32 mouse cellular contexts compared by ENCODE assay signal in genomic region chr8:124575811-124576210, GRCm38 (mm10). TPM values are rescaled to one million over a fixed set of nuclear protein-coding genes. Genes with fewer than 3 reads are reported as not detected.
DNase-seq lines count a peak whose midpoint lies in the region; ATAC-seq and TF ChIP-seq lines count a peak whose summit lies in the region.
"Had no signal": no experiment of that assay in that cellular context is flagged by ENCODE, and none has a peak within 500 bp of the region (broad histone marks: within the 10 kb centered on the region; RNA-seq: fewer than 3 reads in every experiment).

TSS of gene Capn9 (plus strand) at chr8:124576111.

- no peak within 1 kb of the TSS for H3K9ac ChIP-seq in lung, embryonic 14.5 days
- H3K9ac ChIP-seq in lung, postnatal 0 days (replicated peaks; ENCODE audit: low read depth): no peak within 1 kb of the TSS
- no peak within 1 kb of the TSS for H3K9ac ChIP-seq in stomach, embryonic 16.5 days (ENCODE audit: low read length)
- no peak within 1 kb of the TSS for H3K9ac ChIP-seq in forebrain, embryonic 13.5 days
- H3K9ac ChIP-seq: embryonic facial prominence, embryonic 13.5 days; forebrain, embryonic 12.5 days; heart, embryonic 13.5 days; hindbrain, embryonic 14.5 days had no signal

- H3K4me1 ChIP-seq in lung, embryonic 14.5 days (ENCODE audit: insufficient read depth): peaks cover 5% of the 10 kb centered on the region; the same call in 1 of the 2 replicates
- H3K4me1 ChIP-seq in lung, postnatal 0 days (ENCODE audit: insufficient read depth, low read depth, low read length): no peaks in the 10 kb centered on the region
- H3K4me1 ChIP-seq in small intestine, adult 2 months (ENCODE audit: control insufficient read depth, insufficient read depth, insufficient read length, low read length): peaks cover 16% of the 10 kb centered on the region
- H3K4me1 ChIP-seq in stomach, embryonic 16.5 days (ENCODE audit: control insufficient read depth, insufficient read depth, low read length): 0 out of 2 replicates have a peak, but pooled peaks cover 5% of the 10 kb centered on the region
- no peaks in the 10 kb centered on the region for H3K4me1 ChIP-seq in forebrain, embryonic 13.5 days

- no peaks in the 10 kb centered on the region for H3K36me3 ChIP-seq in lung, embryonic 14.5 days (ENCODE audit: insufficient read depth)
- no peaks in the 10 kb centered on the region for H3K36me3 ChIP-seq in lung, postnatal 0 days (ENCODE audit: insufficient read depth, low read length)
- no peaks in the 10 kb centered on the region for H3K36me3 ChIP-seq in small intestine, adult 2 months (ENCODE audit: control insufficient read depth, insufficient read depth, low read length)
- H3K36me3 ChIP-seq in stomach, embryonic 16.5 days (ENCODE audit: control insufficient read depth, insufficient read depth, low read length): no peaks in the 10 kb centered on the region
- no peaks in the 10 kb centered on the region for H3K36me3 ChIP-seq in forebrain, embryonic 13.5 days (ENCODE audit: poor library complexity, severe bottlenecking)
- H3K36me3 ChIP-seq: embryonic facial prominence, embryonic 10.5 days; embryonic facial prominence, embryonic 13.5 days; forebrain, embryonic 12.5 days; heart, embryonic 10.5 days; heart, embryonic 13.5 days had no signal

- no peak for ATAC-seq in lung, embryonic 14.5 days (ENCODE audit: insufficient read depth)
- ATAC-seq in lung, postnatal 0 days: no peak
- no peak for ATAC-seq in stomach, embryonic 16.5 days (ENCODE audit: insufficient read depth, low FRiP score)
- ATAC-seq in forebrain, embryonic 13.5 days: no peak
- ATAC-seq: CD4-positive, CD25-positive, alpha-beta regulatory T cell, adult 4 months; forebrain, embryonic 16.5 days had no signal

- TF ChIP-seq CTCF in lung, embryonic 14.5 days (IDR thresholded peaks at IDR 0.05; ENCODE audit: low read depth): no peak
- TF ChIP-seq CTCF in lung, postnatal 0 days (IDR thresholded peaks at IDR 0.05): no peak
- TF ChIP-seq CTCF in small intestine, adult 2 months (IDR thresholded peaks at IDR 0.05; ENCODE audit: extremely low read depth, insufficient read length, insufficient replicate concordance, low read depth, low read length): no peak

- intact Hi-C loops in left cerebral cortex, postnatal 4 days (cut with DNase I): no loop called here

- H3K27ac ChIP-seq in lung, embryonic 14.5 days (ENCODE audit: low read depth): peak within 1 kb of the TSS; percentile 74
- no peak within 1 kb of the TSS for H3K27ac ChIP-seq in lung, postnatal 0 days (ENCODE audit: low read length)
- peak within 1 kb of the TSS; percentile 52 for H3K27ac ChIP-seq in small intestine, adult 2 months (ENCODE audit: insufficient read depth, low read depth, low read length)
- peak within 1 kb of the TSS; percentile 27; the same call in 1 of the 2 replicates for H3K27ac ChIP-seq in stomach, embryonic 16.5 days (ENCODE audit: low read length)
- H3K27ac ChIP-seq in forebrain, embryonic 13.5 days: no peak within 1 kb of the TSS
- H3K27ac ChIP-seq: embryonic facial prominence, embryonic 10.5 days; embryonic facial prominence, embryonic 13.5 days; forebrain, embryonic 12.5 days; heart, adult 2 months; heart, embryonic 10.5 days; heart, embryonic 13.5 days; hindbrain, embryonic 14.5 days had no signal

- no peak for DNase-seq in lung, embryonic 14.5 days
- no peak for DNase-seq in lung, postnatal 0 days (ENCODE audit: low spot score)
- no peak for DNase-seq in left cerebral cortex, postnatal 4 days
- DNase-seq: adrenal gland, adult 8-10 months; adrenal gland, postnatal 25 days; cerebellum, adult 8-10 months; cerebellum, postnatal 10 days; cerebellum, postnatal 36 days; embryo, embryonic 11 days; gastrocnemius, postnatal 10 days; gastrocnemius, postnatal 36 days; heart, adult 2 months; heart, postnatal 14 days; heart, postnatal 4 days had no signal

- TF ChIP-seq POLR2A in small intestine, adult 2 months (IDR thresholded peaks at IDR 0.05; ENCODE audit: low read depth, low read length): no peak

- no peak within 1 kb of the TSS for H3K4me3 ChIP-seq in lung, embryonic 14.5 days (ENCODE audit: low read depth, low read length)
- H3K4me3 ChIP-seq in lung, postnatal 0 days (ENCODE audit: low read depth, low read length): no peak within 1 kb of the TSS
- H3K4me3 ChIP-seq in small intestine, adult 2 months (ENCODE audit: low read depth, low read length): peak within 1 kb of the TSS; percentile 4
- no peak within 1 kb of the TSS for H3K4me3 ChIP-seq in stomach, embryonic 16.5 days (replicated peaks; ENCODE audit: low read length)
- no peak within 1 kb of the TSS for H3K4me3 ChIP-seq in forebrain, embryonic 13.5 days
- H3K4me3 ChIP-seq: embryonic facial prominence, embryonic 10.5 days; embryonic facial prominence, embryonic 13.5 days; erythroblast, embryonic 14.5 days; forebrain, embryonic 12.5 days; heart, adult 2 months; heart, embryonic 10.5 days; heart, embryonic 13.5 days had no signal

- 78% methylated on average over 8 of the region's 8 CpGs for WGBS in lung, embryonic 14.5 days
- WGBS in lung, postnatal 0 days: 69% methylated on average over 8 of the region's 8 CpGs
- WGBS in small intestine, adult 2 months: 81% methylated on average over 8 of the region's 8 CpGs
- WGBS in stomach, embryonic 16.5 days: 82% methylated on average over 8 of the region's 8 CpGs
- WGBS in forebrain, embryonic 13.5 days: 92% methylated on average over 8 of the region's 8 CpGs

- H3K4me2 ChIP-seq in lung, embryonic 14.5 days: no peak within 1 kb of the TSS
- H3K4me2 ChIP-seq in lung, postnatal 0 days (replicated peaks; ENCODE audit: low read depth, low read length): no peak within 1 kb of the TSS
- H3K4me2 ChIP-seq in stomach, embryonic 16.5 days (ENCODE audit: low read depth, low read length): no peak within 1 kb of the TSS
- no peak within 1 kb of the TSS for H3K4me2 ChIP-seq in forebrain, embryonic 13.5 days
- H3K4me2 ChIP-seq: embryonic facial prominence, embryonic 13.5 days; forebrain, embryonic 12.5 days; heart, embryonic 13.5 days; hindbrain, embryonic 14.5 days had no signal

- no peaks in the 10 kb centered on the region for H3K27me3 ChIP-seq in lung, embryonic 14.5 days (ENCODE audit: insufficient read depth, low read length)
- no peaks in the 10 kb centered on the region for H3K27me3 ChIP-seq in lung, postnatal 0 days (replicated peaks; ENCODE audit: insufficient read depth, low read length)
- no peaks in the 10 kb centered on the region; the same call in 1 of the 2 replicates for H3K27me3 ChIP-seq in small intestine, adult 2 months (ENCODE audit: control insufficient read depth, insufficient read depth, low read length)
- H3K27me3 ChIP-seq in stomach, embryonic 16.5 days (ENCODE audit: control insufficient read depth, insufficient read depth, low read length): no peaks in the 10 kb centered on the region
- H3K27me3 ChIP-seq in forebrain, embryonic 13.5 days: no peaks in the 10 kb centered on the region
- H3K27me3 ChIP-seq: embryonic facial prominence, embryonic 13.5 days; forebrain, embryonic 12.5 days; heart, embryonic 13.5 days had no signal

- no peaks in the 10 kb centered on the region for H3K9me3 ChIP-seq in lung, embryonic 14.5 days (ENCODE audit: low read depth, low read length)
- H3K9me3 ChIP-seq in lung, postnatal 0 days (ENCODE audit: low read length): no peaks in the 10 kb centered on the region
- no peaks in the 10 kb centered on the region for H3K9me3 ChIP-seq in stomach, embryonic 16.5 days (replicated peaks; ENCODE audit: control insufficient read depth, low read length)
- H3K9me3 ChIP-seq in forebrain, embryonic 13.5 days (replicated peaks): no peaks in the 10 kb centered on the region
- H3K9me3 ChIP-seq: embryonic facial prominence, embryonic 10.5 days; embryonic facial prominence, embryonic 13.5 days; forebrain, embryonic 12.5 days; heart, embryonic 10.5 days; heart, embryonic 13.5 days had no signal

- no peak for TF ChIP-seq EP300 in lung, postnatal 0 days (IDR thresholded peaks at IDR 0.05)

RNA-seq across cellular contexts. Expression of gene Capn9, which starts in this region (rescaled TPM):
- 0.45 and 0.60 TPM in 2 replicates for polyA plus RNA-seq in lung, embryonic 14.5 days (2014; fragmentation: Nextera tagmentation; extraction: Ambion mirVana)
- 0.11 and 0.16 TPM in 2 replicates for polyA plus RNA-seq in lung, postnatal 0 days (2015; fragmentation: Nextera tagmentation; extraction: Ambion mirVana)
- polyA plus RNA-seq in small intestine, adult 2 months (2012; rRNA removed): 8.2 and 11.4 TPM in 2 replicates
- 0.31 and 0.34 TPM in 2 replicates for polyA plus RNA-seq in stomach, embryonic 16.5 days (2015; fragmentation: Nextera tagmentation; extraction: Ambion mirVana)
- total RNA-seq in left cerebral cortex, postnatal 4 days (2021): under 1 TPM in 1 of 2 experiments, not detected in 1; 0.32 TPM
- polyA plus RNA-seq in forebrain, embryonic 13.5 days (2015; fragmentation: Nextera tagmentation; extraction: Ambion mirVana): 0.06 TPM in 1 of 2 replicates, not detected in the other
- total RNA-seq: gastrocnemius, adult 18-20 months; gastrocnemius, postnatal 10 days; gastrocnemius, postnatal 36 days; granulocyte monocyte progenitor cell, adult 5-6 weeks; heart, adult 2 months; MEL had no signal
- polyA plus RNA-seq: brain, embryonic 14.5 days; C2C12; CD4-positive, CD25-positive, alpha-beta regulatory T cell, adult 4 months; embryonic facial prominence, embryonic 10.5 days; erythroblast, embryonic 14.5 days; heart, adult 2 months; heart, embryonic 10.5 days; hindbrain, embryonic 11.5 days had no signal

Comparison
In these comparisons a context has a peak if more than half of its experiments do, and no peak if none do; other contexts are left out.
1. H3K27ac ChIP-seq: peak in lung, embryonic 14.5 days (single experiment), small intestine, adult 2 months (single experiment) and stomach, embryonic 16.5 days (single experiment); none in lung, postnatal 0 days (single experiment) and forebrain, embryonic 13.5 days (single experiment).